Mouse (Mus musculus): ENCODE results near the gene Snapc3. TPM values are rescaled to one million over a fixed set of nuclear protein-coding genes. Genes with fewer than 3 reads are reported as not detected.

Snapc3 gene
- polyA plus RNA-seq (2014; fragmentation: Nextera tagmentation; extraction: Ambion mirVana), result 31.1 and 32.8 TPM in 2 replicates

DNA sequence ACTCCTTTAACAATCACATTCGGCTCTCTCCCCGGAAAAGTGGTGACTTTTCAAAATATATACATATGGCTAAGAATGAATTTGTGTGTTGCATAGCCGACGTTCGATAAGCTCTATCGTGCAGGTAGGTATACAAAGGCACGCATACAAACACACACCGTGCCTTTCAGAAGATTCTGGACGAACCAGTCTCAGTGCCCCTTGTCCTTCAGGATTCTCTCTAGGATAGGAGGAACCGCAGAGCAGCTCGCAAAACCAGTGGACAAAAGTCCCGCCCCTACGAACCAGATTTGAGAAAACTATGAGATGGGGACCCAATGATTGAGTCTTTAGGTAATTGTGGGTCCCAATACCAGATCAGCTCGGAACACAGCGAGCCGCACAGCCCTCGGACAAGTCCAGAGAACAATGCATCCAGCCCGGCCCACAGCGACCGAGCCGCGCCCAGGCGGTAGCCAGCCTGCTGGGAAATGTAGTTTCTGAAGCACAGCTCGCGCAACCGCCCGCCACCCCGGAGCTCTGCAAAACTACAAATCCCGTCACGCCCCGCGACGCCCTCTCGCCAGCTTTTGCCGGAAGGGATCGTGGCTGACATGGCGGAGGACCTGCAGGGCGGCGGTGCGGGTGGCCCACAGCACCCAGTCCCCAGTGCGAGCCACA is at the start of gene Snapc3:
Gene Snapc3, plus strand, starts transcription at position 565 of the 660 bp plus-strand sequence.
- peak within 1 kb of the TSS; percentile 87 for H3K4me2 ChIP-seq
- peak; percentile 99 for ATAC-seq (replicated peaks; ENCODE audit: low FRiP score)
- peak within 1 kb of the TSS; percentile 58 for H3K27ac ChIP-seq (ENCODE audit: low read depth, low read length)
- H3K4me1 ChIP-seq (replicated peaks; ENCODE audit: control insufficient read depth, insufficient read depth, low read length), result peaks cover 6% of the 10 kb centered on the region; the same call in 1 of the 2 replicates
- no peaks in the 10 kb centered on the region for H3K36me3 ChIP-seq (ENCODE audit: control insufficient read depth, insufficient read depth, low read length)
- WGBS, result 1% methylated on average over 41 of the region's 41 CpGs
- no peaks in the 10 kb centered on the region for H3K27me3 ChIP-seq (replicated peaks; ENCODE audit: control insufficient read depth, insufficient read depth, low read length)
- H3K9me3 ChIP-seq (ENCODE audit: control insufficient read depth, low read length), result no peaks in the 10 kb centered on the region
- peak; percentile 94 for DNase-seq (ENCODE audit: low spot score)
- H3K9ac ChIP-seq (ENCODE audit: low read depth, low read length), result peak within 1 kb of the TSS; percentile 92
- H3K4me3 ChIP-seq (ENCODE audit: low read depth, low read length), result peak within 1 kb of the TSS; percentile 99

DNA sequence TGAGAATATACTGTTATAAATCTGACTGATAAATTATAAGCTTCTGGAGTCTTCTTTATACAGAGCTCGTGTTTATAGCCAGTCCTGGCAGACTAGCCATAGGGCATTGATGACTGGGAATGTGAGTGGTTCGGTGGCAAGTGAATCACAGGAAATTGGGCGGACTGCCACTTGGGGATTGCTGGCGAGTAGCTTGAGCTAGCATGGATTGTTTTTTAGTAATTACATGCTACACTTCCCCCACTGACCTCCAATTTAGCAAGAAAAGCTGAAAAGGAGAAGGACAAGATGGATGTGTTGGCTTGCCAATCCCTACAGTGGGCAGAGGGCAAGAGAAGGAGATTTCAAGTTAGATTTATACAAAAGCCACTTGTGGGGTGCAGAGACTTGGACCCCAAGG is 44.1 kb upstream of the Snapc3 start:
- no peak for DNase-seq (ENCODE audit: low spot score)
- no peaks in the 10 kb centered on the region for H3K9me3 ChIP-seq (ENCODE audit: control insufficient read depth, low read length)
- no peak overlapping the region for H3K9ac ChIP-seq (ENCODE audit: low read depth, low read length)
- H3K4me1 ChIP-seq (replicated peaks; ENCODE audit: control insufficient read depth, insufficient read depth, low read length), result no peaks in the 10 kb centered on the region
- 67% methylated on average over 4 of the region's 4 CpGs for WGBS
- no peak overlapping the region for H3K4me3 ChIP-seq (ENCODE audit: low read depth, low read length)
- no peak for ATAC-seq (replicated peaks; ENCODE audit: low FRiP score)
- no peaks in the 10 kb centered on the region for H3K36me3 ChIP-seq (ENCODE audit: control insufficient read depth, insufficient read depth, low read length)
- H3K27ac ChIP-seq (ENCODE audit: low read depth, low read length), result no peak overlapping the region
- H3K27me3 ChIP-seq (replicated peaks; ENCODE audit: control insufficient read depth, insufficient read depth, low read length), result no peaks in the 10 kb centered on the region
- H3K4me2 ChIP-seq, result no peak overlapping the region

DNA sequence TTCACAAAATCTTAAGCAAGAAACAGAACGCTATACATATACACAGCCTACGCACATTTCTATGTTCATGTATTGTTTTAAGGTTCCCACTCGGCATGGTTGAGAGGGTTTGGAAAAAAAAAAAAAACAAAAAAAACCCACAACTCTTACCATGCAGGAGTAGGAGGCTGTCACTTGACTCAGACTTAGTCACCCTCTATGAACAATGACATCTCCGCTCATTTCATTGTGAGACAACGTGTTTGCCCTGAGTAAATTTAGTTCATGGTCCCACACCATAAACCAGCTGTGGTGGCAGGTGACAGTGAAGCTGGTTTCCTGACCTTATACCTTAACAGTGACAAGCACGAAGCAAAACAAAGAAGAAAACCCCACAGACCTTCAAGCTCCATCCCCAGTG is 41.9 kb upstream of the Snapc3 start:
- no peaks in the 10 kb centered on the region for H3K36me3 ChIP-seq (ENCODE audit: control insufficient read depth, insufficient read depth, low read length)
- H3K4me3 ChIP-seq (ENCODE audit: low read depth, low read length), result no peak overlapping the region
- H3K27me3 ChIP-seq (replicated peaks; ENCODE audit: control insufficient read depth, insufficient read depth, low read length), result no peaks in the 10 kb centered on the region
- DNase-seq (ENCODE audit: low spot score) (no peak), ATAC-seq (replicated peaks; ENCODE audit: low FRiP score) (no peak)
- WGBS, result 80% methylated on average over 6 of the region's 6 CpGs
- no peak overlapping the region for H3K4me2 ChIP-seq
- no peaks in the 10 kb centered on the region for H3K4me1 ChIP-seq (replicated peaks; ENCODE audit: control insufficient read depth, insufficient read depth, low read length)
- no peak overlapping the region for H3K27ac ChIP-seq (ENCODE audit: low read depth, low read length)
- no peaks in the 10 kb centered on the region for H3K9me3 ChIP-seq (ENCODE audit: control insufficient read depth, low read length)
- no peak overlapping the region for H3K9ac ChIP-seq (ENCODE audit: low read depth, low read length)

DNA sequence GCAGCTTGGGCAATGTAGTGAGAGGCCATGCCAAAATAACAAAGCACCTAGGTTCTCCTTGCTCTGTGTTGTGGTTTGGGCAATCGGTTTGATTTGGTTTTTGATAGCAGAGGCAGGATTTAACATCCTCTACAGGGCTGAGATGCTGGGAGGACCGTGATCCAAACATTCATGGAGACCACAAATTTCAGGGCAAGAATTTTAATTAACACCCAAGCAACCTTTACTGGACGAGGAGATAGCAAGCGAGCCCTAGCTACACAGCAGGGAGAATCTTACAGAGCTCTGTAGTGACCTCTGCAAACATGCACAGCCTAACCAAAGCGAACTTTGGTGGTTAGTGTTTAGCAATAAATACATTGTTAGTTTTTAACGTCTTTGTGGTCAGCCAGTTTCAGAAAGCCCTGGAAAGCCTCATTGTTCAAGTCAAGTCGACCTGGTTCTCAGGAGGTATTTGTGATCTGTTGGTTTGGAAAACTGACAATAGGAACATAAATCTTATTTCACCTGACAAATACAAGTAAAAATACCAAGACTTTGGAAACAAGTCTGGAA is 41.0 kb upstream of the Snapc3 start:
- H3K9me3 ChIP-seq (ENCODE audit: control insufficient read depth, low read length), result no peaks in the 10 kb centered on the region
- H3K27me3 ChIP-seq (replicated peaks; ENCODE audit: control insufficient read depth, insufficient read depth, low read length), result no peaks in the 10 kb centered on the region
- H3K27ac ChIP-seq (ENCODE audit: low read depth, low read length), result no peak overlapping the region
- H3K36me3 ChIP-seq (ENCODE audit: control insufficient read depth, insufficient read depth, low read length), result no peaks in the 10 kb centered on the region
- no peak overlapping the region for H3K4me2 ChIP-seq
- H3K4me3 ChIP-seq (ENCODE audit: low read depth, low read length), result no peak overlapping the region
- H3K4me1 ChIP-seq (replicated peaks; ENCODE audit: control insufficient read depth, insufficient read depth, low read length), result no peaks in the 10 kb centered on the region
- no peak for DNase-seq (ENCODE audit: low spot score)
- no peak for ATAC-seq (replicated peaks; ENCODE audit: low FRiP score)
- WGBS, result 56% methylated on average over 7 of the region's 7 CpGs
- H3K9ac ChIP-seq (ENCODE audit: low read depth, low read length), result no peak overlapping the region

DNA sequence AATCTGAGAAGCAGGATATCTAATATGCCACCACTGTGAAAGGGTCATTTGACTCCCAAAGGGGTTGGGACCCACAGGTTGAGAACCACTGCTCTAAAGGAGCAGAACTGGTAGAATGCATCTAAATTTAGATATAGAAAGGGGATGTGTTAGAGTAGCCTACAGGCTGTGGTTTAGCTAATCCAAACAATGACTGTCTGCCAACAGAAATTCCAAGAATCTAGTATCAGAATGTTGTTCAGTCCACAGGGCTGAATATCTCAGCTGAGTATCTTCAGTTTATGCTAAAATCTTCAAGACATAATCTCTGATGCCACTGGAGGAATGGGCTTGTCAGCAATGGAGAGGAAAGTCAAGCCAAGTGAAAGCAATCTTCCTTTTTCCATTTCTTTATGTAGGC is 38.5 kb upstream of the Snapc3 start:
- Histone ChIP-seq H3K27ac (ENCODE audit: low read depth, low read length) (no peak overlapping the region), H3K9ac (ENCODE audit: low read depth, low read length) (no peak overlapping the region), H3K36me3 (ENCODE audit: control insufficient read depth, insufficient read depth, low read length) (no peaks in the 10 kb centered on the region), H3K4me2 (no peak overlapping the region), H3K4me3 (ENCODE audit: low read depth, low read length) (no peak overlapping the region), H3K4me1 (replicated peaks; ENCODE audit: control insufficient read depth, insufficient read depth, low read length) (no peaks in the 10 kb centered on the region), H3K27me3 (replicated peaks; ENCODE audit: control insufficient read depth, insufficient read depth, low read length) (no peaks in the 10 kb centered on the region), H3K9me3 (ENCODE audit: control insufficient read depth, low read length) (no peaks in the 10 kb centered on the region)
- no peak for DNase-seq (ENCODE audit: low spot score)
- no peak for ATAC-seq (replicated peaks; ENCODE audit: low FRiP score)

DNA sequence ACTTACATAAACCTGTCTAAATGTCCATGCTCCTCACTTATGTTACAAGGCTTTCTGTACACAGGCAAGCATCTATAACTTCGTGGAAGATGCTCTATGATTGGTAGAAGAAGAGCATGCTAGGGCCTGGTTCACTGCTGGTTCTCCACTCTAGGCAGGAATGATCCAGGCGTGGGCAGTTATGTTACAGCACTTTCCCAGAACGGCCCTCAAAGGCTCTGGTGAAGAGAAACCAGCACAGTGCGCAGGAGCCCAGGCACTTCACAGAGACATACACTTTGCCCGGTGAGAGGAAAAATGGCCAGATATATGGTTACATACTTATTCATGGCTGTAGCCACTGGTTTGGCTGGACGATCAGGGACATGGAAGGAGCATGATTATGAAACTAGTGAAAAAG is 37.8 kb upstream of the Snapc3 start:
- H3K9ac ChIP-seq (ENCODE audit: low read depth, low read length), result no peak overlapping the region
- 77% methylated on average over 6 of the region's 6 CpGs for WGBS
- H3K9me3 ChIP-seq (ENCODE audit: control insufficient read depth, low read length), result no peaks in the 10 kb centered on the region
- DNase-seq (ENCODE audit: low spot score), result no peak
- H3K4me3 ChIP-seq (ENCODE audit: low read depth, low read length), result no peak overlapping the region
- H3K4me2 ChIP-seq, result no peak overlapping the region
- no peak for ATAC-seq (replicated peaks; ENCODE audit: low FRiP score)
- no peaks in the 10 kb centered on the region for H3K4me1 ChIP-seq (replicated peaks; ENCODE audit: control insufficient read depth, insufficient read depth, low read length)
- H3K36me3 ChIP-seq (ENCODE audit: control insufficient read depth, insufficient read depth, low read length), result no peaks in the 10 kb centered on the region
- no peaks in the 10 kb centered on the region for H3K27me3 ChIP-seq (replicated peaks; ENCODE audit: control insufficient read depth, insufficient read depth, low read length)
- no peak overlapping the region for H3K27ac ChIP-seq (ENCODE audit: low read depth, low read length)

DNA sequence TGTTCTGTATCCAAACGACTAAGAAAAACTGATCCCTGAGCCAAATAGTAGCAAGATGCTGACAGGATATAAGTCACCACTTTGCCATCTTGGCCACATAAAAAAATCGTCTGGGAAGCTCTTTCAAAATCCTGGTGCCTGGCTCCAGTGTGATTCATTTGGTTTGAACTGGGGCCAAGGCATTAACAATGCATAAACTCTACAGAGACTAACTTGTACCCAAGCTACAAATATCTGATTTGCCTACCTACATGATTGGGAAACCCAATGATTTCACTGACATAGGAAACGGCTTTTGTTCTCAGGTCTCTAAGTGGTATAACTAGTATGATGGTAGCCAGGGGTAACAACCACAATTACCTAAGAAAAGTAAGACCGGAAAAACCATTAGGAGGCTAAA is 37.3 kb upstream of the Snapc3 start:
- H3K4me2 ChIP-seq, result no peak overlapping the region
- H3K9ac ChIP-seq (ENCODE audit: low read depth, low read length), result no peak overlapping the region
- no peak overlapping the region for H3K4me3 ChIP-seq (ENCODE audit: low read depth, low read length)
- no peak overlapping the region for H3K27ac ChIP-seq (ENCODE audit: low read depth, low read length)
- no peaks in the 10 kb centered on the region for H3K36me3 ChIP-seq (ENCODE audit: control insufficient read depth, insufficient read depth, low read length)
- no peaks in the 10 kb centered on the region for H3K27me3 ChIP-seq (replicated peaks; ENCODE audit: control insufficient read depth, insufficient read depth, low read length)
- DNase-seq (ENCODE audit: low spot score) (no peak), ATAC-seq (replicated peaks; ENCODE audit: low FRiP score) (no peak)
- H3K4me1 ChIP-seq (replicated peaks; ENCODE audit: control insufficient read depth, insufficient read depth, low read length), result no peaks in the 10 kb centered on the region
- WGBS, result 76% methylated on average over 4 of the region's 4 CpGs
- no peaks in the 10 kb centered on the region for H3K9me3 ChIP-seq (ENCODE audit: control insufficient read depth, low read length)

DNA sequence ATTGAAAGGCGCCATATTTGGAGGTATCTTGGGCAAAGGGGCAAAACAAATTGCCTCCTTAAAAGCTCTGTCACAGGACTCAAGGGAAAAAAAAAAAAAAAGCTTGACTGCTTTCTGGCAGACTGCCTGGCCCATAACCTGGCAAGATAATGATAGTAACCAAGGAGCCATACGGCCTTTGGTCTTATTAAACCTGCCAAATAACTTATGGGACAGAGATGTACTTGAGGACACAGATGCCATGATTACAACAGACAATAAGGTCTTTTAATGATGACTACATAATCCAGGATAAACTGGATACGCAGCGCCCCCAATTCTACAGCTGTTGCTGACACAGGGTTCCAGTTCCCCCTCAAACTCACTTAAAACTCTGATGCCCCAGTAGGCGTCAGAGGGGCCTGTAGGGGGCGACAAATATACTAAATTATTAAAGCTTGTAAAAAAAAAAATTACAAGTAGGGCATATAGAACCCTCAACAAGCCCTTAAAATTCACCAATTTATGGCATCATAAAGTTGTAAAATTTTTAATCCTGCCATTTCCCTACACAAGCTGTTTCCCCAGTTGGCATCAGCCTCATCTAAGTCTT is 33.5 kb upstream of the Snapc3 start:
- no peaks in the 10 kb centered on the region for H3K36me3 ChIP-seq (ENCODE audit: control insufficient read depth, insufficient read depth, low read length)
- ATAC-seq (replicated peaks; ENCODE audit: low FRiP score), result no peak
- no peak overlapping the region for H3K27ac ChIP-seq (ENCODE audit: low read depth, low read length)
- 54% methylated on average over 6 of the region's 6 CpGs for WGBS
- H3K9ac ChIP-seq (ENCODE audit: low read depth, low read length), result no peak overlapping the region
- no peak for DNase-seq (ENCODE audit: low spot score)
- H3K4me1 ChIP-seq (replicated peaks; ENCODE audit: control insufficient read depth, insufficient read depth, low read length), result no peaks in the 10 kb centered on the region
- no peak overlapping the region for H3K4me2 ChIP-seq
- no peaks in the 10 kb centered on the region for H3K9me3 ChIP-seq (ENCODE audit: control insufficient read depth, low read length)
- H3K4me3 ChIP-seq (ENCODE audit: low read depth, low read length), result no peak overlapping the region
- H3K27me3 ChIP-seq (replicated peaks; ENCODE audit: control insufficient read depth, insufficient read depth, low read length), result no peaks in the 10 kb centered on the region

DNA sequence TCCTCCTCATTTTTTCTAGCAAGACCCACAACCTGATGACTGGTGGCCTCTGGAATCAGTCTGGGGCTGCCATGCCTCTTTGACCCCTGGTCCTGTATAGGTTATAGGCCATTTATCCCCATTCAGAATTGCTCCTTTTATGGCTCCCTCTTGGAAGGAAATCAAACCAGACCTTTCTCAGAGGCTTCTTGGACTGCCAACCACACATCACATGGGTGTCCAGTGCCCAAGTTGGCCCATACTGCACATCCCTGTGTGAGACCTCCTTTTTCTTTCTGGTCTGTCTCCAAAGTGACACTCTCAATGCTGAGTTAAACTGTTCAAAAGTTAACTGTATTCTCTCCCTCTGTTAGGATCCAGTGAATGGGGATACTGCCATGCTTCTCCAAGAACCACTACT is 32.4 kb upstream of the Snapc3 start:
- DNase-seq (ENCODE audit: low spot score), result no peak
- H3K9ac ChIP-seq (ENCODE audit: low read depth, low read length), result no peak overlapping the region
- H3K4me1 ChIP-seq (replicated peaks; ENCODE audit: control insufficient read depth, insufficient read depth, low read length), result no peaks in the 10 kb centered on the region
- ATAC-seq (replicated peaks; ENCODE audit: low FRiP score), result no peak
- no peak overlapping the region for H3K27ac ChIP-seq (ENCODE audit: low read depth, low read length)
- no peak overlapping the region for H3K4me3 ChIP-seq (ENCODE audit: low read depth, low read length)
- no peaks in the 10 kb centered on the region for H3K36me3 ChIP-seq (ENCODE audit: control insufficient read depth, insufficient read depth, low read length)
- no peaks in the 10 kb centered on the region for H3K9me3 ChIP-seq (ENCODE audit: control insufficient read depth, low read length)
- no peak overlapping the region for H3K4me2 ChIP-seq
- no peaks in the 10 kb centered on the region for H3K27me3 ChIP-seq (replicated peaks; ENCODE audit: control insufficient read depth, insufficient read depth, low read length)
